Mouse (Mus musculus) frontal cortex, adult (tissue): ENCODE data around the gene Iqschfp.

Experiments used
- ATAC-seq: cut with Nextera tagmentation; 2 replicates; pipeline ENCODE4 v1.9.2; 2017; ENCODE audit warnings: mild to moderate bottlenecking, moderate library complexity, mixed read lengths; ENCODE audit not compliant: low TSS enrichment

The Iqschfp gene

DNA sequence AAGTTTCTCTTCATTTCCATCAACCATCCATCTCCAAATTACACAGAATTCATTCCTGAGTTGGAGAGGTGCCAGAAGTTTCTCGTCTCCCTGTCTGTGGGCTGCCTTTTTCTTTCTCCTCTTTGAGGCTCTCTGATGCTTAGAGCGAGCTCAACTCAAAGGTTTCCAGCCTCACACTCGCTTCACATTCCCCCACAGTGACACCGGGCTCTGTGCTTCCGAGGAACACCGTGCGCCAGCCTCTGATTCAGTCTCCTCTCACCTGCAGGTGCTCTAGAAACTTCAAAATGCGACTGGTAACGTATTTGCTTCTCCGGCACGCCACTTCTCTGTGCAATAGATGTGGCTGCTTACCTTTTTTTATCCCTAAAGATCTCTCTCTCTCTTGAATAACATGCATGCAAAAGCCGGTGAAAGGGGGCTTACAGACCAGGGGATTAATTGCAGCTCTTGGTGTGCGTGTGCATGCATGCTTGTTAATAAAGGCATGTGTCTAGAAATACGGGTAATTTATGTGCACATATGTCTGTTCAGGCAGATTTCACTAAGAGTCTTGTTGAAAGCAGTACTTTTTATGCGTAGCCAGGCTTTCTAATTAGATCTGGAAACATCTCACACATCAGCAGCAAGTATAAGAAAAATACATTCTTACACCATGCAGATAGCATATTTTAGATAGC, at the start of gene Iqschfp, which contains the start of gene Iqcj:
TSS of gene Iqschfp (plus strand) at position 207 of the 680 bp plus-strand sequence.
TSS of gene Iqcj (plus strand) at position 195 of the 680 bp plus-strand sequence.
- ATAC-seq: peak; percentile 86

DNA sequence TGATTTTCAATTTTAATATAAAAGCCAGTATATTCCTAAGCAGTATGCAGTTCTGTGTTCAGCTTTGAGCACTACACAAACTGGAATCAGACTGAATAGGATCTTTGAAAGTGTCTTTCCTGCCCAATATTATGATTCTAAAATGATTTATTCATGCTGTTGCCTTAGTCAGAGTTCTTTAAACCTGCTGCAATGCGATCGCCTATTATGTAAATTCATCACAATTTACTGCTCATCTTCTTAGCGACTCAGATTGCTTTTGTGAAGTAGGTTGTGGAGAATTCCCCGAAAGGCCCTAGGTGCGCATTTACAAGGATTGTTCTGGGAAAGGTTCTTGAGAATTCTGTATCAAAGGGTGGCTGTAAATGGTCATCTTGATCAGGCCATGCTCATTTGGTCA, 39.6 kb upstream of the Iqschfp start:
- ATAC-seq: peak; percentile 64

- peak; percentile 84 for ATAC-seq
Measured at GRCm38 (mm10) chr3:67861524-67861923, 30.5 kb upstream of the Iqschfp start.

- ATAC-seq: no peak
Measured at GRCm38 (mm10) chr3:67867420-67868065, 24.5 kb upstream of the Iqschfp start.

DNA sequence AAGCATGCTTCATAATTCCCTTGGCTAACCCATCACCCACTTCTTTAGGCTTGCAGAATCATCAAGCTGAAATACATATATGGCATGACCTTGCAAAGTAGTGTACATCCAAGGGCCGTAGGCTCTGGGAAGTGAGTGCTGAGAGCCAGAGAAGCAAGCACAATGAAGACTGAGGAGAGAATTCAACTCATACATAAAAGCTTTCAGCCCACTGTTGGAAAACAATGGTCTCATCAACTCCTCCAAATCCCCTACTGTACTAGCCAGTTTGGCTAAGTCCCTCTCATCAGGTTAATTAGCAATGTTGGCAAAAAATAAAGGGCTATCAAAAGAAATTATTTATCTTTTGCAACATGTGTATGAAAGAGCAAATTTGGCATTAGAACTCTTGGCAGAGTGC, 22.6 kb upstream of the Iqschfp start:
- no peak for ATAC-seq

DNA sequence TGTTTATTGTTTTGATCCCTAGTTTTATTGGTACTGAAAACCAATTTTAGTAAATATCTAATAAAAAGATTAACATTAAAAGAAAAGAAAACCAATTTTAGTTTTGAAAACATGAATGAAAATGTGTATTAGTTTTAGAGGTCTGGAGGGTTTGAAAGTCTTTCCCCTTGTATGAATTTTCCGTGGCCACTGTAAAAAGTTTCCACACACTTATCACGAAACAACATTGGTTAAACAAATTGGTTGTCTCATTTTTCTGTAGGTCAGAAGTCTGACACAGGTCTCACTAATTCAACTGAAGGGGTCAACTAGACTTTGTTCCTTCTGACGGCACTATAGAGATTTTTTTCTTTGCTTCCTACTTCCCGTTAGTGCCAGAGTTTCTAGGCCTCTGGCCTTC, 14.8 kb upstream of the Iqschfp start:
- ATAC-seq: no peak

DNA sequence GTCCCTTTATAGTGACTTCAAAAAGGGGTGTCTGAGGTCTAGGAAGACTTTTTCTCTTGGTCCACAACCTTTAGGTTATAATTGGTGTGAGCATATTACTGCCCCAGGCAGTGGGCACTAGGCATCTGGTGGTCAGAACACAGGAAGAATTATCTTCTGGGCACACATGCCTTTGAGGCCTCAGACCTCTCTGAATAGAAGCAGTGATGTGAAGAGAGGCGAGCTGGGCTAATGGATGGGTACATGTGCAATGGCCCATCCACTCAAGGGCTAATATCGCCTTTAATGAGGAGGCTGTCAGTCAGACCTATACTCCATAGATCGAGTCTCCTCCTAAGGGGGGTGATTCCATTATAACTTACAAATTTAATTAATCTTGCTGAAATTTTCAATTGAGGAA, 7.7 kb upstream of the Iqschfp start:
- ATAC-seq: no peak

- ATAC-seq: no peak
Measured at GRCm38 (mm10) chr3:67886176-67886575, 5.9 kb upstream of the Iqschfp start.

GRCm38 (mm10) chr3:67887251-67887650, 4.8 kb upstream of the Iqschfp start:
- ATAC-seq: no peak

DNA sequence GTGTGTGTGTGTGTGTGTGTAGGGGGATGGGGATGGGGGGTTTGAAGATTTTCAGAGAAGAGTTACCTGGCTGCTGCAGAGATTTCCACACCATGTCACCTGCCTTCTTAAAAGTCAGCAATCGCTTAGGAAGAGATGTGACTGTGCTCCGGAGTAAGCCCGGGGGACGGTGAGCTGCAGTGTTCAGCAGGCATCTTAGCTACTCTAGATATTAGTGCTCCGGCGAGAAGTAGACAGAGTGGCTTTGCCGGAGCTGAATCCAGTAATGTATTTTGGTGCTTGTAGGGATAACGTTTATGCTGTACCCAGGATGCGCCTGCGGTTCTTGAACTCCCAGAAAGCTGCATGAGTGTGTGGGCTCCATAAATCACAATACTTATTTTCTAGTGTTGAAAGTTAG, 736 bp downstream of the Iqschfp start:
- ATAC-seq: peak; percentile 76

DNA sequence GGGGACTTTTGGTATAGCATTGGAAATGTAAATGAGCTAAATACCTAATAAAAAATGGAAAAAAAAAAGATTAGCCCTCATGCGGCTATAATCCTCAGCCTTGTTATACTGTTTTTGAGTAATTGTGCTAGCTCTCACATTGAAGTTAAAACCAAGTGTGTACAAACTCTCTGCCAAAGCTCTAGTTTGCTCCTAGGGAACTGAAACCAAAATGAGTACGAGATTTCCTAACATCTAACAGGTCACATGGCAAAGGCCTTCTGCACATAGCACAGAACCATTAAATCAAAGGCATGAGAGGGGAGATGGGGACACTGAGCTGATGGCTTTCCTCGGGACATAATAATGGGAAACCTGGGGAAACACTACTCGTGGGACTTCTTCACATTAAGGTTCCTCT, 10.5 kb downstream of the Iqschfp start:
- no peak for ATAC-seq

DNA sequence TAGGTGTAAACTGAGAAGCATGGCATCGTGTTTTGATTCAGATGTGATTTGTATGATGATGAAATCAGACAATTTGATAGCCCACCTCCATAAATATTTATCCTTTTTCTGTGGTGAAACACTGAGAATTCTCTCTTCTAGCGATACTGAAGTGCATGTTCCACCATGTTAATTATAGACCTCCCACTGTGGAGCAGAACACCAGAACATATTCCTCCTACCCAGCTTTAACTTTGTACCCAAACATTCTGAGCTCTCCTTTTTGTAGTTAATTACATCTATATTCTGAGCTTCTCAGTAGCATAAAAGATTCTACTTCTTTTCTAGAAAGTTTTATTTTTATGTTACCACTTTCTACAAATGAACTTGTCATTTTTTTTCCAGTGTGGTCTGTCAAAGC, 16.6 kb downstream of the Iqschfp start:
- ATAC-seq: peak; percentile 99

GRCm38 (mm10) chr3:67918098-67918497, 26.1 kb downstream of the Iqschfp start:
- no peak for ATAC-seq

DNA sequence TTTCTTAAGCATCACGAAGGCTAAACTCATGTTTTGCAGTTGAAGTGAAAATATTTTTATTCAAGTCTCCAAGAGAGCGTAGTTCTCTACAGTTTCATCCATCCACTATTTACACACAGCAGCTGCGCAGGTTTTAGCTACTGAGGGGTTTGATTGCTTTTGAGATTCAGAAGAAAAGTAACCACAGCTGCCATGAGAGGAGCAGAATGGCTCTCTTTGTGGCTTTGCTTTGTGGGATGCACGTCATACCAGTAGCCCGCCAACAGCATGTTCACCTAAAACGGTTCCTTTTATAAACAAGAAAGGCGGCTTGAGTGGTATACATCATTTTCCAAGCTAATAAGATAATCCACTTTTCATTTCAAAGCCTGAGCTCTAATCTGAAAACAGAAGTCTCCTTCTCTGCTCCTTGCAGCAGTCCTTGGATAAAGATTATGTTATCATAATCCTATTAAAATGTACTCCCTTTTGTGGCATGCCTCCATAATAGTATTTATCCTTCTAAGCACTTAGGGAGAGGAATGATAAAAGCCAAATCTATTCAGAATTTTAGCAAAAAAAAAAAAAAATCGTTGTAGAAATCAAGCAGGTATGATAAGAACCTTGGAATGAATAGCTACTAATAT, 26.7 kb downstream of the Iqschfp start:
- no peak for ATAC-seq

- peak; percentile 96 for ATAC-seq
Measured at GRCm38 (mm10) chr3:67923095-67923494, 31.1 kb downstream of the Iqschfp start.

DNA sequence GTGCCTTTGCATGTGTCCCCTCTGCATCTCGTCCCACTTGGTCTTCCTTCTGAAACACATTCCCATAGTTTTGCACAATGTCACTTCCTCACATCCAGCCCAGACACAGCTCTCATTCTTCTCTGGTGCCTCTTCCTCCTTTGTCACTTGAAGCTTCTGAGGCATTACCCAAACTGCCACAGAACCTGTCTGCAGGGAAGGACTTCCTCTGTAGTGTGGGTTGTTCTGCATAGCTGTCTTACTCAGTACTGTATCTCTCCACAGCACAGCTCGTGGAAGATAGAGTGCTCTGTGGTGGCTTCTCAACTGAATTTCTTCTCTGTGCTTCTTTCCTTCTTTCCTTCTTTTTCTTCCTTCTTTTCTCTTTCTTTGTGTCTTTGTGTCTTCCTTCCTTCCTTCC, 33.4 kb downstream of the Iqschfp start:
- ATAC-seq: peak; percentile 60; the same call in 1 of the 2 replicates

- no peak for ATAC-seq
Measured at GRCm38 (mm10) chr3:67930424-67931133, 38.5 kb downstream of the Iqschfp start.

DNA sequence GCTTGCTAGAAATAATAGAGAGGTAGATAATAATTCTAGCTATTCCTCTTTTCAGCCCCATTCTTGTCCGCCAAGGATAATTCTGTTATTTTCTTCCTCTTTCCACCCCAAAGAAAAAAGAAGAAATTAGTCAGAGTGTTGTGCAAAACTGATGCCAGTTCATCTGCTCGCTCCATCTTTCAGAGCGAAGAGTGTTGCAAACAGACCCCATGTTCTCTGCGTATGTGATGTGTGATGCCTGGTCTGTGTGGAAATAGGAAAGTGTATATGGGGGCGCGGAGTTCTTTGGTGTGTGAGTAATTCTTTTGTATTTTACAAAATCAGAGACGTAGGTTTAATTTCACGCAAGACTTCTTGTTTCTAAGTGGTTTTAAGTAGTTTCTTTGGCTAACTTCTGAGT, 39.1 kb downstream of the Iqschfp start:
- peak; percentile 69 for ATAC-seq

DNA sequence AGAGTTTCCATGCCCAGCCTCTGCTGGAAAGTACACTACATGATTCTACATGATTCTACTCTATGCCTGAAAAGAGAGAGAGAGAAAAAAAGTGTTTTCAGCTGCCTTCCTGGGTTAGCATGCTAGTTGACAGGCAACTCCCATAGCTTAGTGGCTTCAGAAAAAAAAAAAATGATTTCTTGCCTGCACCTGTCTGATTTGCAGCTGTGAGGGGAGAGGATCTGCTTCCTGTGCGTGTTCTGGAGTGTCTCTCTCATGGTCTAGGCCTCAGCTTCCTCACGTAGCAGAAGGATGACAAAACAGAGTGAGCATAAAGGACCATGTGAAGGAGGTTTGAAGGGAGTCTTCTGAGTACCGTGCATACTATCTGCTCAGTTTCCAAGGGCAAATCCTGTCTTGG, 39.9 kb downstream of the Iqschfp start:
- ATAC-seq: no peak

DNA sequence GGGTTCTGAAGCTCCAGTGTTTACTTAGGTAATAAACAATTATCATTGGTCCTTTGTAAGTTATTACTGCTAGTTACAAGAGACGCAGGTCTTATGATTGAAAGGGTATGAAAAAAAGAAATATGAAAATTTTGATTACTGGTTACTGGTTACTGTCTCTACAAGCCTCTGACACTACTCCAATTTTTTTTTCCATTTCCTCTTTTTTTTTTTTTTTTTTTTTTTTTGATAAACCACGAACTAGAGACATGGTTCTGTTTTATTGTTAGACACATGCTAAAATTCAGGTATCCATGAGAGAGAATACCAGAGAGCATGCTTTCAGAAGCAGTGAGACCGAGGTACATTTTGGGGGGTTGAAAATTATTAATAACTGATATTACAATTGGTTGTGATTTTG, 43.8 kb downstream of the Iqschfp start:
- no peak for ATAC-seq

- ATAC-seq: no peak
Measured at GRCm38 (mm10) chr3:67947000-67947399, 55.0 kb downstream of the Iqschfp start.

DNA sequence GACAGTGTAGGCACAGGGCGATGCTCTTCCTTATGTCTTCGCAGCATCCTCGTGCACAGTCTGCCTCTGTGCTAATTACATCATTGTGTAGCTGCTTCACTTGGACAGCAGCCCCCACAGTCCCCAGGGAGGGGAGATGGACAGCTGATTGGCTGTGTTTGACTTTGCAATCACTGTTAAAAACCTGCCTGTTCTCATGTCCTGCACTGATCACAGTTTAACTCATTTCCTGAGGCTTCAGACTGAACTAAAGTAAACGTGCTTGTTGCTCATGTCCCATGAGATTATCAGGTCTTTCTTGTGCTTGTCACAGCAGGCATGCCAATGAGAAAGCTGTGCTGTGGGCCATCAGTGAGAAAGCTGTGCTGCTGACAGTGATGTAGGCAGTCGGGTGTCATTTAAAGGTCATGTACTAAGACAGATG, 60.5 kb downstream of the Iqschfp start:
- ATAC-seq: no peak
